Mouse (Mus musculus): ENCODE data around the gene Ndrg4.
A peak's percentile ranks its signal among the peaks of the same experiment; 100 is the strongest.

Gene Ndrg4

GRCm38 (mm10) chr8:95688073-95688672 lies 11.4 kb downstream of the Ndrg4 start:
- peak; percentile 68 for DNase-seq

- no peak for DNase-seq
Observed at GRCm38 (mm10) chr8:95690929-95691541, 14.3 kb downstream of the Ndrg4 start.

GRCm38 (mm10) chr8:95694631-95695030 lies 17.9 kb downstream of the Ndrg4 start:
- no peak for DNase-seq

GRCm38 (mm10) chr8:95696661-95697060 lies 19.9 kb downstream of the Ndrg4 start:
- no peak for DNase-seq

- peak; percentile 96 for DNase-seq
Observed at GRCm38 (mm10) chr8:95697128-95697527, 20.3 kb downstream of the Ndrg4 start.

- no peak for DNase-seq
Observed at GRCm38 (mm10) chr8:95698179-95698578, 21.4 kb downstream of the Ndrg4 start.

GRCm38 (mm10) chr8:95700282-95700681 lies 23.5 kb downstream of the Ndrg4 start:
- peak; percentile 62 for DNase-seq

- no peak for DNase-seq
Observed at GRCm38 (mm10) chr8:95701809-95702208, 25.0 kb downstream of the Ndrg4 start.

- DNase-seq = peak; percentile 84
Observed at GRCm38 (mm10) chr8:95702480-95703446, 26.0 kb downstream of the Ndrg4 start.

- peak; percentile 90 for DNase-seq
Observed at GRCm38 (mm10) chr8:95703461-95704260, 26.9 kb downstream of the Ndrg4 start.

GRCm38 (mm10) chr8:95704538-95704937 lies 27.8 kb downstream of the Ndrg4 start:
- DNase-seq = no peak

GRCm38 (mm10) chr8:95709579-95709978 lies 32.8 kb downstream of the Ndrg4 start:
- DNase-seq = no peak

GRCm38 (mm10) chr8:95711029-95711428 lies 34.2 kb downstream of the Ndrg4 start:
- DNase-seq = no peak

GRCm38 (mm10) chr8:95712395-95712794 lies 35.6 kb downstream of the Ndrg4 start:
- DNase-seq = no peak

- DNase-seq = peak; percentile 68
Observed at GRCm38 (mm10) chr8:95713100-95714010, 36.6 kb downstream of the Ndrg4 start.

- DNase-seq = no peak
Observed at GRCm38 (mm10) chr8:95714367-95714766, 37.6 kb downstream of the Ndrg4 start.

- no peak for DNase-seq
Observed at GRCm38 (mm10) chr8:95714837-95715413, 38.1 kb downstream of the Ndrg4 start.

GRCm38 (mm10) chr8:95715676-95716531 lies 39.1 kb downstream of the Ndrg4 start, which contains the start of gene Setd6:
TSS of gene Setd6 (plus strand) at chr8:95715881.
- DNase-seq = peak; percentile 86

- no peak for DNase-seq
Observed at GRCm38 (mm10) chr8:95716546-95717335, 40.0 kb downstream of the Ndrg4 start.
